Mouse (Mus musculus) kidney, embryonic 14.5 days (tissue): ENCODE results near the gene Atp6v1e2. TPM values are rescaled to one million over a fixed set of nuclear protein-coding genes. Genes with fewer than 3 reads are reported as not detected.

ENCODE experiments used
- ATAC-seq: fragments of 200-750 bp; cut with Nextera tagmentation; 2 replicates; pipeline ENCODE4 v1.8.0; 2017; ENCODE audit warnings: moderate number of reproducible peaks, mild to moderate bottlenecking, moderate TSS enrichment, moderate library complexity; ENCODE audit not compliant: low FRiP score, low TSS enrichment
- H3K27ac ChIP-seq: fragments of 300-500 bp; sonication (generic); 2 replicates; pipeline ENCODE4 v1.5.1; 2014; ENCODE audit warnings: low read depth, mild to moderate bottlenecking, low read length, moderate library complexity, mixed read lengths
- H3K27me3 ChIP-seq: fragments of 300-500 bp; sonication (generic); 2 replicates; pipeline ENCODE4 v1.6.1; 2014; ENCODE audit warnings: mild to moderate bottlenecking, low read length; ENCODE audit not compliant: control insufficient read depth, insufficient read depth
- H3K36me3 ChIP-seq: fragments of 300-500 bp; sonication (generic); 2 replicates; pipeline ENCODE4 v1.6.1; 2014; ENCODE audit warnings: low read length, mixed read lengths; ENCODE audit not compliant: control insufficient read depth, insufficient read depth
- H3K4me1 ChIP-seq: fragments of 300-500 bp; sonication (generic); 2 replicates; pipeline ENCODE4 v1.6.1; 2014; ENCODE audit warnings: low read length, mixed read lengths; ENCODE audit not compliant: control insufficient read depth, insufficient read depth
- H3K4me2 ChIP-seq: fragments of 300-500 bp; sonication (generic); replicated peaks from 2 replicates; pipeline ENCODE4 v1.6.1; 2014; ENCODE audit warnings: low read depth, mild to moderate bottlenecking, low read length
- H3K4me3 ChIP-seq: fragments of 300-500 bp; sonication (generic); 2 replicates; pipeline ENCODE4 v1.5.1; 2014; ENCODE audit warnings: mild to moderate bottlenecking, low read length
- H3K9ac ChIP-seq: fragments of 300-500 bp; sonication (generic); 2 replicates; pipeline ENCODE4 v1.6.1; 2014; ENCODE audit warnings: low read depth, mild to moderate bottlenecking, low read length, moderate library complexity
- H3K9me3 ChIP-seq: fragments of 300-500 bp; sonication (generic); 2 replicates; pipeline ENCODE4 v1.6.1; 2016; ENCODE audit warnings: low read length; ENCODE audit not compliant: control insufficient read depth
- WGBS: fragments of 180-500 bp; shearing (Covaris S2); extraction: QIAGEN DNeasy Blood & Tissue Kit; methylation state at CpG from one replicate; pipeline ENCODE4 v1.1.7; 2014; 5-methylcytosine and 5-hydroxymethylcytosine counted together
- polyA plus RNA-seq: library from polyadenylated mRNA; unstranded; fragments of >200 nt; fragmentation: Nextera tagmentation; extraction: Ambion mirVana; gene quantifications from 2 replicates; pipeline ENCODE4 v1.2.1, GENCODE M21; 2014

Gene Atp6v1e2
- polyA plus RNA-seq, 1 experiment from 2014 or later = not detected

- Histone ChIP-seq H3K9ac (peak overlapping the region; percentile 42; the same call in 1 of the 2 replicates), H3K4me2 (peak overlapping the region; percentile 63), H3K27me3 (no peaks in the 10 kb centered on the region), H3K4me3 (peak overlapping the region; percentile 32), H3K9me3 (no peaks in the 10 kb centered on the region), H3K4me1 (peaks cover 13% of the 10 kb centered on the region; the same call in 1 of the 2 replicates), H3K27ac (no peak overlapping the region), H3K36me3 (no peaks in the 10 kb centered on the region)
- peak; percentile 87 for ATAC-seq
- WGBS = 1% methylated on average over 20 of the region's 20 CpGs
These were observed 10.1 kb downstream of the Atp6v1e2 start for GRCm38 (mm10) chr17:86937497-86938155.

GRCm38 (mm10) chr17:86937064-86937463 lies 10.6 kb downstream of the Atp6v1e2 start:
- no peaks in the 10 kb centered on the region for H3K27me3 ChIP-seq
- peaks cover 14% of the 10 kb centered on the region; the same call in 1 of the 2 replicates for H3K4me1 ChIP-seq
- no peak overlapping the region for H3K4me3 ChIP-seq
- no peaks in the 10 kb centered on the region for H3K36me3 ChIP-seq
- H3K4me2 ChIP-seq = peak overlapping the region; percentile 63
- peak overlapping the region; percentile 42; the same call in 1 of the 2 replicates for H3K9ac ChIP-seq
- no peaks in the 10 kb centered on the region for H3K9me3 ChIP-seq
- H3K27ac ChIP-seq = no peak overlapping the region
- WGBS = 53% methylated on average over 2 of the region's 2 CpGs
- ATAC-seq = no peak

- Histone ChIP-seq H3K27me3 (no peaks in the 10 kb centered on the region), H3K4me2 (no peak overlapping the region)
These were observed 14.8 kb downstream of the Atp6v1e2 start for GRCm38 (mm10) chr17:86932896-86933295.

GRCm38 (mm10) chr17:86929981-86930380 lies 17.7 kb downstream of the Atp6v1e2 start:
- no peaks in the 10 kb centered on the region for H3K27me3 ChIP-seq
- no peak overlapping the region for H3K27ac ChIP-seq
- H3K4me2 ChIP-seq = no peak overlapping the region
- H3K9ac ChIP-seq = no peak overlapping the region
- peaks cover 6% of the 10 kb centered on the region for H3K9me3 ChIP-seq
- no peak for ATAC-seq
- no peak overlapping the region for H3K4me3 ChIP-seq
- no peaks in the 10 kb centered on the region for H3K36me3 ChIP-seq
- peaks cover 4% of the 10 kb centered on the region; the same call in 1 of the 2 replicates for H3K4me1 ChIP-seq

More at GRCm38 (mm10) chr17:86932896-86933295, 14.8 kb downstream of the Atp6v1e2 start:
- ATAC-seq = peak; percentile 59
- Histone ChIP-seq H3K4me1 (peaks cover 11% of the 10 kb centered on the region; the same call in 1 of the 2 replicates), H3K4me3 (no peak overlapping the region), H3K36me3 (no peaks in the 10 kb centered on the region), H3K27ac (no peak overlapping the region), H3K9me3 (no peaks in the 10 kb centered on the region), H3K9ac (no peak overlapping the region)
- 25% methylated on average over 5 of the region's 5 CpGs for whole genome bisulfite sequencing

DNA sequence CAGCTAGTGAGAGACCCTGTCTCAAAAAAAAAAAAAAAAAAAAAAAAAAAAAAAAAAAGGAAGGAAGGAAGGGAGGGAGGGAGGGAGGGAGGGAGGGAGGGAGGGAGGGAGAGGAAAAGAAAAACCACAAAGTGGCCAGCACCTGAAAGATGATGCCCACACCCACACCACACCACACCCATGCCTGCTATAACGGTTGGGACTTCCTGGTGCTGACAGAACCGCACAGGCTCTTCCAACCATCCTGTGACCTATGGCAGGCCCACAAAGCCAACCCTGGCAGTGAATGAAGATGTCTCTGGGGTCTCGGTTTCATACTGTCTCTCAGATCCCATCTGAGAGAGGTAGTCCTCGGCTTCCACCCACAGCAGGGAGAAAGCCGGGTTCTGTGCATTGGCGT lies 18.3 kb downstream of the Atp6v1e2 start:
- peaks cover 4% of the 10 kb centered on the region; the same call in 1 of the 2 replicates for H3K4me1 ChIP-seq
- no peak for ATAC-seq
- H3K9me3 ChIP-seq = peaks cover 6% of the 10 kb centered on the region
- no peak overlapping the region for H3K4me3 ChIP-seq
- no peak overlapping the region for H3K4me2 ChIP-seq
- H3K27me3 ChIP-seq = no peaks in the 10 kb centered on the region
- H3K27ac ChIP-seq = no peak overlapping the region
- H3K36me3 ChIP-seq = no peaks in the 10 kb centered on the region
- 86% methylated on average over 6 of the region's 6 CpGs for WGBS
- no peak overlapping the region for H3K9ac ChIP-seq

GRCm38 (mm10) chr17:86926836-86927235 lies 20.9 kb downstream of the Atp6v1e2 start:
- ATAC-seq = no peak
- WGBS = 97% methylated on average over 3 of the region's 3 CpGs
- Histone ChIP-seq H3K4me1 (no peaks in the 10 kb centered on the region), H3K9ac (no peak overlapping the region), H3K27ac (no peak overlapping the region), H3K4me2 (no peak overlapping the region), H3K4me3 (no peak overlapping the region), H3K36me3 (no peaks in the 10 kb centered on the region), H3K27me3 (no peaks in the 10 kb centered on the region), H3K9me3 (peaks cover 6% of the 10 kb centered on the region)

GRCm38 (mm10) chr17:86924679-86925078 lies 23.0 kb downstream of the Atp6v1e2 start:
- Histone ChIP-seq H3K9ac (no peak overlapping the region), H3K27ac (no peak overlapping the region), H3K4me1 (no peaks in the 10 kb centered on the region), H3K27me3 (no peaks in the 10 kb centered on the region), H3K9me3 (peaks cover 6% of the 10 kb centered on the region), H3K4me3 (no peak overlapping the region), H3K4me2 (no peak overlapping the region), H3K36me3 (no peaks in the 10 kb centered on the region)
- WGBS = 79% methylated on average over 3 of the region's 3 CpGs
- no peak for ATAC-seq

- no peak overlapping the region for H3K9ac ChIP-seq
- no peak overlapping the region for H3K27ac ChIP-seq
- H3K4me3 ChIP-seq = no peak overlapping the region
- no peak for ATAC-seq
- 49% methylated on average over 11 of the region's 11 CpGs for WGBS
- no peaks in the 10 kb centered on the region for H3K36me3 ChIP-seq
- H3K9me3 ChIP-seq = no peaks in the 10 kb centered on the region
- H3K4me2 ChIP-seq = no peak overlapping the region
- no peaks in the 10 kb centered on the region for H3K4me1 ChIP-seq
- no peaks in the 10 kb centered on the region for H3K27me3 ChIP-seq
These were observed 28.0 kb downstream of the Atp6v1e2 start for GRCm38 (mm10) chr17:86919729-86920128.

- Histone ChIP-seq H3K9ac (no peak overlapping the region; the same call in 1 of the 2 replicates), H3K4me2 (no peak overlapping the region), H3K4me3 (no peak overlapping the region), H3K4me1 (no peaks in the 10 kb centered on the region), H3K27ac (no peak overlapping the region), H3K27me3 (no peaks in the 10 kb centered on the region), H3K36me3 (no peaks in the 10 kb centered on the region), H3K9me3 (no peaks in the 10 kb centered on the region)
- no peak for ATAC-seq
- 71% methylated on average over 6 of the region's 6 CpGs for WGBS
These were observed 28.9 kb downstream of the Atp6v1e2 start for GRCm38 (mm10) chr17:86918786-86919185.
